Mouse (Mus musculus): ENCODE data around the gene Lims1. TPM values are rescaled to one million over a fixed set of nuclear protein-coding genes. Genes with fewer than 3 reads are reported as not detected.
"Not testable (repeated sequence)": the region's sequence is repeated elsewhere in the genome, so short reads cannot be mapped to it uniquely, and the experiment has no call there.

Gene Lims1
- polyA plus RNA-seq, 1 experiment from 2014 or later = 79.8 TPM

GRCm38 (mm10) chr10:58328517-58329108 is 5.3 kb downstream of the Lims1 start:
- H3K9me3 ChIP-seq (ENCODE audit: control insufficient read depth) = no peaks in the 10 kb centered on the region
- 68% methylated on average over 8 of the region's 8 CpGs for WGBS
- no peak overlapping the region for H3K9ac ChIP-seq (ENCODE audit: low read depth, low read length)
- peaks cover 12% of the 10 kb centered on the region for H3K4me1 ChIP-seq (replicated peaks; ENCODE audit: control insufficient read depth, insufficient read depth, low read length)
- H3K27me3 ChIP-seq (replicated peaks; ENCODE audit: control insufficient read depth, insufficient read depth, low read length) = no peaks in the 10 kb centered on the region
- no peak overlapping the region for H3K27ac ChIP-seq (ENCODE audit: low read depth, low read length)
- no peaks in the 10 kb centered on the region for H3K36me3 ChIP-seq (ENCODE audit: control insufficient read depth, insufficient read depth)
- peak overlapping the region; percentile 24; the same call in 1 of the 2 replicates for H3K4me2 ChIP-seq (replicated peaks; ENCODE audit: low read depth)
- H3K4me3 ChIP-seq (ENCODE audit: low read depth, low read length) = no peak overlapping the region
- ATAC-seq = no peak
- TF ChIP-seq CTCF (IDR thresholded peaks at IDR 0.05; ENCODE audit: low read depth) = no peak

- Histone ChIP-seq H3K27ac (ENCODE audit: low read depth, low read length) (no peak overlapping the region), H3K36me3 (ENCODE audit: control insufficient read depth, insufficient read depth) (no peaks in the 10 kb centered on the region), H3K27me3 (replicated peaks; ENCODE audit: control insufficient read depth, insufficient read depth, low read length) (no peaks in the 10 kb centered on the region), H3K9ac (ENCODE audit: low read depth, low read length) (no peak overlapping the region), H3K9me3 (ENCODE audit: control insufficient read depth) (no peaks in the 10 kb centered on the region), H3K4me2 (replicated peaks; ENCODE audit: low read depth) (no peak overlapping the region), H3K4me1 (replicated peaks; ENCODE audit: control insufficient read depth, insufficient read depth, low read length) (peaks cover 9% of the 10 kb centered on the region; the same call in 1 of the 2 replicates), H3K4me3 (ENCODE audit: low read depth, low read length) (no peak overlapping the region)
- no peak for TF ChIP-seq CTCF (IDR thresholded peaks at IDR 0.05; ENCODE audit: low read depth)
- no peak for ATAC-seq
These were observed 7.4 kb downstream of the Lims1 start for GRCm38 (mm10) chr10:58330635-58331034.

GRCm38 (mm10) chr10:58331741-58332140 is 8.5 kb downstream of the Lims1 start:
- H3K9me3 ChIP-seq (ENCODE audit: control insufficient read depth) = no peaks in the 10 kb centered on the region
- H3K9ac ChIP-seq (ENCODE audit: low read depth, low read length) = no peak overlapping the region
- no peak overlapping the region for H3K4me3 ChIP-seq (ENCODE audit: low read depth, low read length)
- no peak for TF ChIP-seq CTCF (IDR thresholded peaks at IDR 0.05; ENCODE audit: low read depth)
- no peaks in the 10 kb centered on the region for H3K27me3 ChIP-seq (replicated peaks; ENCODE audit: control insufficient read depth, insufficient read depth, low read length)
- no peak overlapping the region for H3K4me2 ChIP-seq (replicated peaks; ENCODE audit: low read depth)
- no peak for ATAC-seq
- no peak overlapping the region for H3K27ac ChIP-seq (ENCODE audit: low read depth, low read length)
- H3K36me3 ChIP-seq (ENCODE audit: control insufficient read depth, insufficient read depth) = no peaks in the 10 kb centered on the region
- peaks cover 9% of the 10 kb centered on the region; the same call in 1 of the 2 replicates for H3K4me1 ChIP-seq (replicated peaks; ENCODE audit: control insufficient read depth, insufficient read depth, low read length)

GRCm38 (mm10) chr10:58333414-58333813 is 10.1 kb downstream of the Lims1 start:
- Histone ChIP-seq H3K36me3 (ENCODE audit: control insufficient read depth, insufficient read depth) (no peaks in the 10 kb centered on the region), H3K9ac (ENCODE audit: low read depth, low read length) (no peak overlapping the region), H3K27me3 (replicated peaks; ENCODE audit: control insufficient read depth, insufficient read depth, low read length) (no peaks in the 10 kb centered on the region), H3K4me3 (ENCODE audit: low read depth, low read length) (no peak overlapping the region), H3K9me3 (ENCODE audit: control insufficient read depth) (no peaks in the 10 kb centered on the region), H3K4me1 (replicated peaks; ENCODE audit: control insufficient read depth, insufficient read depth, low read length) (peaks cover 9% of the 10 kb centered on the region; the same call in 1 of the 2 replicates), H3K4me2 (replicated peaks; ENCODE audit: low read depth) (no peak overlapping the region), H3K27ac (ENCODE audit: low read depth, low read length) (no peak overlapping the region)
- peak; percentile 59; the same call in 1 of the 2 replicates for ATAC-seq
- TF ChIP-seq CTCF (IDR thresholded peaks at IDR 0.05; ENCODE audit: low read depth) = no peak
- 47% methylated on average over 5 of the region's 5 CpGs for WGBS

- H3K9me3 ChIP-seq (ENCODE audit: control insufficient read depth) = no peaks in the 10 kb centered on the region
- no peak overlapping the region for H3K27ac ChIP-seq (ENCODE audit: low read depth, low read length)
- no peak overlapping the region for H3K9ac ChIP-seq (ENCODE audit: low read depth, low read length)
- 0 out of 2 replicates have a peak, but pooled peaks cover 5% of the 10 kb centered on the region for H3K4me1 ChIP-seq (replicated peaks; ENCODE audit: control insufficient read depth, insufficient read depth, low read length)
- no peak overlapping the region for H3K4me2 ChIP-seq (replicated peaks; ENCODE audit: low read depth)
- no peaks in the 10 kb centered on the region for H3K36me3 ChIP-seq (ENCODE audit: control insufficient read depth, insufficient read depth)
- H3K27me3 ChIP-seq (replicated peaks; ENCODE audit: control insufficient read depth, insufficient read depth, low read length) = no peaks in the 10 kb centered on the region
- TF ChIP-seq CTCF (IDR thresholded peaks at IDR 0.05; ENCODE audit: low read depth) = no peak
- H3K4me3 ChIP-seq (ENCODE audit: low read depth, low read length) = no peak overlapping the region
- 61% methylated on average over 1 of the region's 1 CpGs for WGBS
- ATAC-seq = no peak
These were observed 12.9 kb downstream of the Lims1 start for GRCm38 (mm10) chr10:58336156-58336555.

- H3K27me3 ChIP-seq (replicated peaks; ENCODE audit: control insufficient read depth, insufficient read depth, low read length); H3K27ac ChIP-seq (ENCODE audit: low read depth, low read length); ATAC-seq; H3K9me3 ChIP-seq (ENCODE audit: control insufficient read depth); H3K4me3 ChIP-seq (ENCODE audit: low read depth, low read length); H3K4me1 ChIP-seq (replicated peaks; ENCODE audit: control insufficient read depth, insufficient read depth, low read length); H3K4me2 ChIP-seq (replicated peaks; ENCODE audit: low read depth); H3K36me3 ChIP-seq (ENCODE audit: control insufficient read depth, insufficient read depth); H3K9ac ChIP-seq (ENCODE audit: low read depth, low read length): not testable (repeated sequence)
- 87% methylated on average over 4 of the region's 4 CpGs for WGBS
These were observed 13.8 kb downstream of the Lims1 start for GRCm38 (mm10) chr10:58337091-58337490.

GRCm38 (mm10) chr10:58338590-58338989 is 15.3 kb downstream of the Lims1 start:
- Histone ChIP-seq H3K36me3 (ENCODE audit: control insufficient read depth, insufficient read depth) (no peaks in the 10 kb centered on the region), H3K27ac (ENCODE audit: low read depth, low read length) (no peak overlapping the region), H3K4me3 (ENCODE audit: low read depth, low read length) (no peak overlapping the region), H3K4me1 (replicated peaks; ENCODE audit: control insufficient read depth, insufficient read depth, low read length) (0 out of 2 replicates have a peak, but pooled peaks cover under 1% of the 10 kb centered on the region), H3K27me3 (replicated peaks; ENCODE audit: control insufficient read depth, insufficient read depth, low read length) (no peaks in the 10 kb centered on the region), H3K9me3 (ENCODE audit: control insufficient read depth) (no peaks in the 10 kb centered on the region), H3K4me2 (replicated peaks; ENCODE audit: low read depth) (no peak overlapping the region), H3K9ac (ENCODE audit: low read depth, low read length) (no peak overlapping the region)
- TF ChIP-seq CTCF (IDR thresholded peaks at IDR 0.05; ENCODE audit: low read depth) = no peak
- no peak for ATAC-seq
- WGBS = 47% methylated on average over 1 of the region's 1 CpGs

Data from intestine, postnatal 0 days (tissue).